Mouse (Mus musculus) olfactory bulb, adult 2 months (tissue): ENCODE measurements around the gene Gjb3. TPM values are rescaled to one million over a fixed set of nuclear protein-coding genes. Genes with fewer than 3 reads are reported as not detected.

Experiments used
- H3K27ac ChIP-seq: fragments of 200-500 bp; 2 replicates; pipeline ENCODE4 v1.5.1; 2012; ENCODE audit warnings: low read depth, low read length; ENCODE audit not compliant: insufficient read depth
- H3K4me1 ChIP-seq: fragments of 200-500 bp; 2 replicates; pipeline ENCODE4 v1.6.1; 2012; ENCODE audit warnings: low read length; ENCODE audit not compliant: control insufficient read depth, insufficient read depth
- H3K4me3 ChIP-seq: fragments of 200-500 bp; 2 replicates; pipeline ENCODE4 v1.5.1; 2012; ENCODE audit warnings: mild to moderate bottlenecking, low read depth, low read length, moderate library complexity; ENCODE audit not compliant: insufficient read depth
- CTCF ChIP-seq: fragments of 200-500 bp; IDR thresholded peaks from 2 replicates; pipeline ENCODE4 v1.5.1; 2012; ENCODE audit warnings: low read depth, mild to moderate bottlenecking, low read length, moderate library complexity; ENCODE audit not compliant: insufficient read depth
- POLR2A ChIP-seq: fragments of 200-500 bp; IDR thresholded peaks from 2 replicates; pipeline ENCODE4 v1.6.1; 2012; ENCODE audit warnings: mild to moderate bottlenecking, low read depth, low read length, moderate library complexity; ENCODE audit not compliant: insufficient read depth
- WGBS: fragments of 180-500 bp; shearing (Covaris S2); methylation state at CpG from one replicate; pipeline ENCODE4 v1.1.7; 2018; 5-methylcytosine and 5-hydroxymethylcytosine counted together
- polyA plus RNA-seq: library from polyadenylated mRNA; stranded (reverse); fragments of >200 nt; gene quantifications from 2 replicates; pipeline ENCODE4 v1.2.4, GENCODE M21; 2012; ENCODE audit warnings: low replicate concordance; ENCODE audit not compliant: missing spikeins, insufficient read depth, insufficient read length

Gene Gjb3
- polyA plus RNA-seq, 1 experiment, result not detected

DNA sequence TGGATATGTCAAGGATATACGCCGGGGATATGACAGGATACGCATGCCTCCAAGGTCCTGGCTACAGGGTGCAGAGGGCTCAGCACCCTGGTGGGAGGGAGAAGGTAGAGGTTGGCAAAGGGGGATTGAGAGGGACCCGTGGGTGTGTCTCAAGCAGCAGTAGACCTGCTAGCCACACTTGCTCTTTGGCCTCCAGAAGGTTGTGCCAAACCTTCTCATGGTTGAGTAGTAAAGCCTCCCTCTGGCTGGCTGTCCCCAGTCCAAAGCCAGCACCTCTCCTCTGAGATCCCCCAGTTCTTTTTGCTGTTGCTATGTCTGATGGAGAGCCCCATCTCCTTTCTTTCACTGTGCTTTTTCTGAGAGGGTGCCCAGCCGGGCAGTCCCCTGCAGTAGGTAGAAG is 5.4 kb downstream of the Gjb3 start:
- H3K4me3 ChIP-seq, result no peak overlapping the region
- TF ChIP-seq CTCF, result no peak
- no peak for TF ChIP-seq POLR2A
- H3K27ac ChIP-seq, result no peak overlapping the region
- WGBS, result 86% methylated on average over 5 of the region's 5 CpGs
- peaks cover 11% of the 10 kb centered on the region for H3K4me1 ChIP-seq

DNA sequence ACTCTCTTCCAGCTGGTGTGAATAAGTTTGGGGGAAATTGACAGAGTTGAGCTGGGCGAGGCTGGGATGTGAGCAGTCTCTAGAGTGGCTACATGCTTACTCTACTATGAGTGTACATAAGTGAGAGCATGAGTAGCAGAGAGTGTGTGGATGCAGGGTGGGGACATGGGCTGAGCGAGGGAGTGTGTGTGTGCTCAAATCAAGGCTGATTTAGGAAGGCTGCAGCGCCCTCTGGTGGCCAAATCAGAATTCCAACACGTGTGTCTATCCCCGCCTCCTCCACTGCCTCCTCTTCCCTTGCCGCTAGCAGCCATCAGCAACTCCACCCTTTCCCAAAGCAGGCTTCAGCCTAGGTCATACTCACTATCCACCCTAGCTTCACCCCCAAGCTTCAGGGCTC is 5.9 kb downstream of the Gjb3 start:
- 9% methylated on average over 6 of the region's 6 CpGs for WGBS
- H3K4me1 ChIP-seq, result peaks cover 5% of the 10 kb centered on the region
- H3K27ac ChIP-seq, result no peak overlapping the region
- TF ChIP-seq CTCF (peak; percentile 56), POLR2A (no peak)
- no peak overlapping the region for H3K4me3 ChIP-seq

DNA sequence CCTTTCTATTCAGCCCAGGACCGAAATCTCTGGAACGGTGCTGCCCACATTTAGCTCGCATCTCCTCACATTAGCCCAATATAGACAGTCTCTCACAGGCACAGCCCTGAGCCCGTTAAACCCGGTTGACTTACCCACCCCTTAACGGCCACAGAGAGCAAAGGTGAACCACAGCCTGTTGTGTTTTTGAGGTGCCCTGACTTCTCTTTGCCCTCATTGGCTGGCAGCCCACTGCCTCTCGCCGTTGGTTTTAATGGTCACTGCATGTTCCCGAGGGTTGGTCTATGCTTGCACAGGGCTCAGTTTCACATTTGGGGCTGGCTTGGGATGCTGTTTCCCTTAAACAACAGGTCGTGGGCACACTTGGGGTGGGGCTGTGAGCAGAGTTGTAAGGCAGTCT is 6.3 kb downstream of the Gjb3 start:
- H3K4me1 ChIP-seq, result peaks cover 5% of the 10 kb centered on the region
- no peak for TF ChIP-seq POLR2A
- TF ChIP-seq CTCF, result no peak
- H3K27ac ChIP-seq, result no peak overlapping the region
- 70% methylated on average over 10 of the region's 10 CpGs for WGBS
- no peak overlapping the region for H3K4me3 ChIP-seq

DNA sequence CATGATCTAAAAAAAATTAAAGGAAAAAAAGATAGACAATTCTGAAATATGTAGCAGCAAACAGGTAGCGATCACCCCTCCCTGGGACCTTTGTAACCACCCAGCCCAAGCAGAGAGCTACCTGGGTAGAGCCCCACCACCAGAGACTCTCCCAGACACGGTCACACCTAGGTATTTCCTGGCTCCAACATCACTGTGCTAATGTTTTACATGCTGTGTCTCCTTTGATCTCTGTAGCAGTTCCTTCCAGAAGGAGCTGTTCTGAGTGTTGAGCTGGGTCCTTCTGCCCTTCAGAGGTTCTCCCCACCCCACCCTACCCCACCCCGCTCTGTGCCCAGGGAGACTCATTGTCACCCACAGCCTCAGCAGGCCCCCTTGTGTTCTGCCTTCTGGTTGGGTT is 7.0 kb downstream of the Gjb3 start:
- WGBS, result 92% methylated on average over 3 of the region's 3 CpGs
- TF ChIP-seq CTCF, result no peak
- TF ChIP-seq POLR2A, result no peak

GRCm38 (mm10) chr4:127319613-127320012 is 11.0 kb downstream of the Gjb3 start:
- H3K4me1 ChIP-seq, result no peaks in the 10 kb centered on the region
- 6% methylated on average over 3 of the region's 3 CpGs for WGBS

More for the DNA sequence above, 7.0 kb downstream of the Gjb3 start:
- Histone ChIP-seq H3K4me1 (peaks cover 5% of the 10 kb centered on the region), H3K27ac (no peak overlapping the region), H3K4me3 (no peak overlapping the region)

DNA sequence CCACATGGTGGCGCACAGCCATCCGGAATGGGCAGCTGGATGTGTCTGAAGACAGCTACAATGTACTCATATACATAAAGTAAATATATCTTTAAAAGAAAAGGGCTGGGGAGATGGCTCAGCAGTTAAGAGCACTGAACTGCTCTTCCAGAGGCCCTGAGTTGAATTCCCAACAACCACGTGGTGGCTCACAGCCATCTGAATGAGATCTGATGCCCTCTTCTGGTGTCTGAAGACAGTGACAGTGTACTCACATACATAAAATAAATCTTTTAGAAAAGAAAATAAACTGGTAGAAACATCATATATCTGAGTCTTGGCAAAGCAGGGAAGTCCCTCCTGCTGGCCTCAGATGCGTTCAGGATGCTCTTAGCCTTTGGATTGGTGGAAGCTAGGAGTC is 13.5 kb downstream of the Gjb3 start:
- 67% methylated on average over 4 of the region's 4 CpGs for WGBS
- Histone ChIP-seq H3K4me1 (peaks cover 12% of the 10 kb centered on the region), H3K27ac (no peak overlapping the region), H3K4me3 (no peak overlapping the region)
- TF ChIP-seq CTCF (no peak), POLR2A (no peak)

More at GRCm38 (mm10) chr4:127319613-127320012, 11.0 kb downstream of the Gjb3 start:
- Histone ChIP-seq H3K27ac (no peak overlapping the region), H3K4me3 (no peak overlapping the region)
- TF ChIP-seq POLR2A (no peak), CTCF (peak; percentile 46; the same call in 1 of the 2 replicates)

- Histone ChIP-seq H3K4me1 (peaks cover 12% of the 10 kb centered on the region), H3K27ac (no peak overlapping the region), H3K4me3 (no peak overlapping the region)
- TF ChIP-seq POLR2A, result no peak
- no peak for TF ChIP-seq CTCF
- 90% methylated on average over 8 of the region's 8 CpGs for WGBS
These were observed 14.9 kb downstream of the Gjb3 start for GRCm38 (mm10) chr4:127315753-127316152.

- Histone ChIP-seq H3K4me1 (peaks cover 12% of the 10 kb centered on the region), H3K4me3 (no peak overlapping the region), H3K27ac (no peak overlapping the region)
- no peak for TF ChIP-seq POLR2A
- TF ChIP-seq CTCF, result no peak
- 60% methylated on average over 9 of the region's 9 CpGs for WGBS
These were observed 16.1 kb downstream of the Gjb3 start for GRCm38 (mm10) chr4:127314585-127314984.

- H3K27ac ChIP-seq, result no peak within 1 kb of the TSS
- H3K4me1 ChIP-seq, result peaks cover 12% of the 10 kb centered on the region
- TF ChIP-seq CTCF, result peak; percentile 38; the same call in 1 of the 2 replicates
- TF ChIP-seq POLR2A, result 0 out of 2 replicates have a peak, but pooled peaks have one; percentile 21
- under 1% methylated on average over 25 of the region's 25 CpGs for WGBS
- peak within 1 kb of the TSS; percentile 72 for H3K4me3 ChIP-seq
These were observed 16.8 kb downstream of the Gjb3 start, which contains the start of gene Gja4 for GRCm38 (mm10) chr4:127313861-127314260. Gene Gja4, minus strand, starts transcription at chr4:127314039.

- peaks cover 12% of the 10 kb centered on the region for H3K4me1 ChIP-seq
- no peak overlapping the region for H3K27ac ChIP-seq
- no peak for TF ChIP-seq CTCF
- TF ChIP-seq POLR2A, result no peak
- 77% methylated on average over 24 of the region's 24 CpGs for WGBS
- peak overlapping the region; percentile 6; the same call in 1 of the 2 replicates for H3K4me3 ChIP-seq
These were observed 18.3 kb downstream of the Gjb3 start for GRCm38 (mm10) chr4:127312349-127312748.
